Comparison of ENCODE assay signal across 12 mouse cellular contexts in the genomic region with DNA sequence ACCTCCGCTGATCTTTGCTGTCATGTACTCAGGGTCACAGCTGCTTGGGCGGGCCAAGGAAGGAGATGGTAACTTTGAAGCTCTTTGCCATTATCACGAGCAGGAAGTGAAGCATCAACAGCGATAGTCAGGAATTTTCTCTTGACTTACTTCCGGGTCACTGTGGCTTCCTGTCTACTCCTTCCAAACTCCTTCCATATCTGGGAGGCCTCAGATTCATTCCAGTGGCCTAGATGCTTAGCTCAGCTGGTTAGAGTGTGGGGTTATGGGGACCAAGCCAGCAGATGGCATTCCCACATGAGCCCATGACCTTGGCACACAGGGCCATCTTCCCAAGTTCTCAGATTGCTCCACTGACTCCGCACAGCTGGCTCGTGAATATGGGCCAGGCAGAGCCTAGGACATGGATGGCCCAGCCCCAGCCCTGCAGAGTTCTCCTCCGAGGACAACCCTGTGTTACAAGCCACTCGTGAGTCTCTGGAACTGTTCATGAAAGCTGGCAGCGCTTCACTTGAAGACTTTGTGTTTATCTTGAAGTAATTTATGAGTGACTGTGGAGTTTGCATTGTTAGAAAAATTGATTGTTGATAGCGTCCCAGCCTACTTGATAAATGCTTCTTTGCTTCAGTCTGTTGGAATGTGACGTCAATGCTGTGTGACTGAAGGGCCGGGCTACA.
DNase-seq lines count a peak whose midpoint lies in the region; ATAC-seq and TF ChIP-seq lines count a peak whose summit lies in the region.
"Had no signal": no experiment of that assay in that cellular context is flagged by ENCODE, and none has a peak within 500 bp of the region (broad histone marks: within the 10 kb centered on the region; RNA-seq: fewer than 3 reads in every experiment).

No protein-coding gene starts in this region.

- H3K27me3 ChIP-seq in intestine, embryonic 16.5 days (replicated peaks; ENCODE audit: control insufficient read depth, insufficient read depth, low read length), result no peaks in the 10 kb centered on the region
- H3K27me3 ChIP-seq in intestine, postnatal 0 days (replicated peaks; ENCODE audit: control insufficient read depth, insufficient read depth, low read length), result no peaks in the 10 kb centered on the region
- no peaks in the 10 kb centered on the region for H3K27me3 ChIP-seq in kidney, postnatal 0 days (ENCODE audit: insufficient read depth, low read length)
- H3K27me3 ChIP-seq: heart, embryonic 13.5 days had no signal

- no peaks in the 10 kb centered on the region for H3K9me3 ChIP-seq in intestine, embryonic 16.5 days (ENCODE audit: control insufficient read depth, low read length)
- no peaks in the 10 kb centered on the region for H3K9me3 ChIP-seq in intestine, postnatal 0 days (ENCODE audit: control insufficient read depth)
- H3K9me3 ChIP-seq in kidney, postnatal 0 days (replicated peaks; ENCODE audit: low read length), result no peaks in the 10 kb centered on the region
- H3K9me3 ChIP-seq: heart, embryonic 13.5 days had no signal

- no peak for TF ChIP-seq CTCF in intestine, postnatal 0 days (IDR thresholded peaks at IDR 0.05; ENCODE audit: low read depth)
- no peak for TF ChIP-seq CTCF in kidney, postnatal 0 days (IDR thresholded peaks at IDR 0.05; ENCODE audit: low read depth)

- no peaks in the 10 kb centered on the region for H3K4me1 ChIP-seq in intestine, embryonic 16.5 days (ENCODE audit: control insufficient read depth, insufficient read depth, low read length)
- H3K4me1 ChIP-seq in intestine, postnatal 0 days (replicated peaks; ENCODE audit: control insufficient read depth, insufficient read depth, low read length), result no peaks in the 10 kb centered on the region
- no peaks in the 10 kb centered on the region for H3K4me1 ChIP-seq in kidney, postnatal 0 days (replicated peaks; ENCODE audit: insufficient read depth, low read length)

- no peak overlapping the region for H3K4me2 ChIP-seq in intestine, embryonic 16.5 days (ENCODE audit: low read depth, low read length)
- no peak overlapping the region for H3K4me2 ChIP-seq in intestine, postnatal 0 days (replicated peaks; ENCODE audit: low read depth)
- H3K4me2 ChIP-seq in kidney, postnatal 0 days (ENCODE audit: low read length), result no peak overlapping the region
- H3K4me2 ChIP-seq: heart, embryonic 13.5 days had no signal

- no peaks in the 10 kb centered on the region for H3K36me3 ChIP-seq in intestine, embryonic 16.5 days (ENCODE audit: control insufficient read depth, insufficient read depth, low read length)
- H3K36me3 ChIP-seq in intestine, postnatal 0 days (ENCODE audit: control insufficient read depth, insufficient read depth), result no peaks in the 10 kb centered on the region
- no peaks in the 10 kb centered on the region for H3K36me3 ChIP-seq in kidney, postnatal 0 days (ENCODE audit: insufficient read depth, low read length)
- H3K36me3 ChIP-seq: heart, embryonic 13.5 days had no signal

- no peak overlapping the region for H3K4me3 ChIP-seq in intestine, embryonic 16.5 days (ENCODE audit: low read length)
- H3K4me3 ChIP-seq in intestine, postnatal 0 days (ENCODE audit: low read depth, low read length), result no peak overlapping the region
- H3K4me3 ChIP-seq in kidney, postnatal 0 days (replicated peaks; ENCODE audit: low read depth, low read length), result no peak overlapping the region
- H3K4me3 ChIP-seq: heart, embryonic 13.5 days had no signal

- H3K27ac ChIP-seq in intestine, embryonic 16.5 days (ENCODE audit: low read length), result 0 out of 2 replicates have a peak overlapping the region, but pooled peaks have one; percentile 14
- no peak overlapping the region for H3K27ac ChIP-seq in intestine, postnatal 0 days (ENCODE audit: low read depth, low read length)
- no peak overlapping the region for H3K27ac ChIP-seq in kidney, postnatal 0 days
- H3K27ac ChIP-seq: liver, embryonic 14.5 days had no signal

- peak; percentile 10 for DNase-seq in adrenal gland, postnatal 25 days
- DNase-seq in kidney, postnatal 0 days (ENCODE audit: low spot score), result peak; percentile 37
- DNase-seq in lung, postnatal 25 days (ENCODE audit: low spot score), result peak; percentile 69
- no peak for DNase-seq in cerebellum, postnatal 25 days
- DNase-seq in testis, postnatal 14 days (ENCODE audit: low spot score), result no peak
- no peak for DNase-seq in ovary, postnatal 14 days (ENCODE audit: low spot score)
- DNase-seq: layer of hippocampus, postnatal 36 days; thymus, postnatal 36 days had no signal

- 48% methylated on average over 13 of the region's 13 CpGs for WGBS in intestine, embryonic 16.5 days
- WGBS in intestine, postnatal 0 days, result 49% methylated on average over 13 of the region's 13 CpGs
- WGBS in kidney, postnatal 0 days, result 58% methylated on average over 13 of the region's 13 CpGs

- no peak for ATAC-seq in intestine, embryonic 16.5 days
- no peak for ATAC-seq in intestine, postnatal 0 days
- ATAC-seq in kidney, postnatal 0 days (replicated peaks; ENCODE audit: low FRiP score, low read depth), result no peak

- no peak overlapping the region for H3K9ac ChIP-seq in intestine, embryonic 16.5 days (ENCODE audit: low read depth, low read length)
- H3K9ac ChIP-seq in intestine, postnatal 0 days (ENCODE audit: low read depth, low read length), result no peak overlapping the region
- no peak overlapping the region for H3K9ac ChIP-seq in kidney, postnatal 0 days (ENCODE audit: low read depth, low read length)
- H3K9ac ChIP-seq: heart, embryonic 13.5 days; liver, embryonic 14.5 days had no signal

Comparison
In these comparisons a context has a peak if more than half of its experiments do, and no peak if none do; other contexts are left out.
1. DNase-seq: peak in adrenal gland, postnatal 25 days (single experiment), kidney, postnatal 0 days (single experiment) and lung, postnatal 25 days (single experiment); none in cerebellum, postnatal 25 days (0 of 2), testis, postnatal 14 days (single experiment) and ovary, postnatal 14 days (single experiment).